Mouse (Mus musculus): Measurements from ENCODE around the gene Tmem179b. TPM values are rescaled to one million over a fixed set of nuclear protein-coding genes. Genes with fewer than 3 reads are reported as not detected.

Tmem179b gene
- polyA plus RNA-seq, 1 experiment from 2014 or later = 32.4 TPM

GRCm38 (mm10) chr19:8817001-8817400 is 42.7 kb upstream of the Tmem179b start:
- 33% methylated on average over 3 of the region's 3 CpGs for WGBS
- no peak for ATAC-seq (ENCODE audit: low FRiP score, low TSS enrichment)
- H3K4me1 ChIP-seq (ENCODE audit: control insufficient read depth, insufficient read depth, low read length) = peaks cover 29% of the 10 kb centered on the region
- no peak for DNase-seq
- no peaks in the 10 kb centered on the region for H3K9me3 ChIP-seq (ENCODE audit: control insufficient read depth, low read length)
- peak overlapping the region; percentile 79 for H3K4me2 ChIP-seq (ENCODE audit: low read length)
- peaks cover 44% of the 10 kb centered on the region for H3K36me3 ChIP-seq (ENCODE audit: control insufficient read depth, insufficient read depth, low read length)
- H3K27ac ChIP-seq (replicated peaks; ENCODE audit: low read depth, low read length) = no peak overlapping the region
- peak overlapping the region; percentile 34; the same call in 1 of the 2 replicates for H3K9ac ChIP-seq (replicated peaks; ENCODE audit: low read length)
- no peaks in the 10 kb centered on the region for H3K27me3 ChIP-seq (ENCODE audit: control insufficient read depth, insufficient read depth, low read length)
- H3K4me3 ChIP-seq (replicated peaks; ENCODE audit: low read depth, low read length) = 0 out of 2 replicates have a peak overlapping the region, but pooled peaks have one; percentile 10

GRCm38 (mm10) chr19:8815812-8816211 is 41.5 kb upstream of the Tmem179b start:
- Histone ChIP-seq H3K27ac (replicated peaks; ENCODE audit: low read depth, low read length) (no peak overlapping the region), H3K9me3 (ENCODE audit: control insufficient read depth, low read length) (no peaks in the 10 kb centered on the region), H3K4me1 (ENCODE audit: control insufficient read depth, insufficient read depth, low read length) (peaks cover 20% of the 10 kb centered on the region), H3K4me2 (ENCODE audit: low read length) (no peak overlapping the region), H3K4me3 (replicated peaks; ENCODE audit: low read depth, low read length) (no peak overlapping the region), H3K27me3 (ENCODE audit: control insufficient read depth, insufficient read depth, low read length) (no peaks in the 10 kb centered on the region), H3K9ac (replicated peaks; ENCODE audit: low read length) (0 out of 2 replicates have a peak overlapping the region, but pooled peaks have one; percentile 4), H3K36me3 (ENCODE audit: control insufficient read depth, insufficient read depth, low read length) (peaks cover 53% of the 10 kb centered on the region)
- no peak for DNase-seq
- WGBS = 81% methylated on average over 11 of the region's 11 CpGs
- no peak for ATAC-seq (ENCODE audit: low FRiP score, low TSS enrichment)

GRCm38 (mm10) chr19:8806810-8807209 is 32.5 kb upstream of the Tmem179b start:
- peaks cover 64% of the 10 kb centered on the region for H3K36me3 ChIP-seq (ENCODE audit: control insufficient read depth, insufficient read depth, low read length)
- H3K27ac ChIP-seq (replicated peaks; ENCODE audit: low read depth, low read length) = no peak overlapping the region
- H3K4me2 ChIP-seq (ENCODE audit: low read length) = no peak overlapping the region
- H3K9ac ChIP-seq (replicated peaks; ENCODE audit: low read length) = no peak overlapping the region
- no peak overlapping the region for H3K4me3 ChIP-seq (replicated peaks; ENCODE audit: low read depth, low read length)
- DNase-seq (no peak), ATAC-seq (ENCODE audit: low FRiP score, low TSS enrichment) (no peak)
- H3K27me3 ChIP-seq (ENCODE audit: control insufficient read depth, insufficient read depth, low read length) = no peaks in the 10 kb centered on the region
- 95% methylated on average over 5 of the region's 5 CpGs for WGBS
- H3K9me3 ChIP-seq (ENCODE audit: control insufficient read depth, low read length) = no peaks in the 10 kb centered on the region
- H3K4me1 ChIP-seq (ENCODE audit: control insufficient read depth, insufficient read depth, low read length) = peaks cover 6% of the 10 kb centered on the region; the same call in 1 of the 2 replicates

DNA sequence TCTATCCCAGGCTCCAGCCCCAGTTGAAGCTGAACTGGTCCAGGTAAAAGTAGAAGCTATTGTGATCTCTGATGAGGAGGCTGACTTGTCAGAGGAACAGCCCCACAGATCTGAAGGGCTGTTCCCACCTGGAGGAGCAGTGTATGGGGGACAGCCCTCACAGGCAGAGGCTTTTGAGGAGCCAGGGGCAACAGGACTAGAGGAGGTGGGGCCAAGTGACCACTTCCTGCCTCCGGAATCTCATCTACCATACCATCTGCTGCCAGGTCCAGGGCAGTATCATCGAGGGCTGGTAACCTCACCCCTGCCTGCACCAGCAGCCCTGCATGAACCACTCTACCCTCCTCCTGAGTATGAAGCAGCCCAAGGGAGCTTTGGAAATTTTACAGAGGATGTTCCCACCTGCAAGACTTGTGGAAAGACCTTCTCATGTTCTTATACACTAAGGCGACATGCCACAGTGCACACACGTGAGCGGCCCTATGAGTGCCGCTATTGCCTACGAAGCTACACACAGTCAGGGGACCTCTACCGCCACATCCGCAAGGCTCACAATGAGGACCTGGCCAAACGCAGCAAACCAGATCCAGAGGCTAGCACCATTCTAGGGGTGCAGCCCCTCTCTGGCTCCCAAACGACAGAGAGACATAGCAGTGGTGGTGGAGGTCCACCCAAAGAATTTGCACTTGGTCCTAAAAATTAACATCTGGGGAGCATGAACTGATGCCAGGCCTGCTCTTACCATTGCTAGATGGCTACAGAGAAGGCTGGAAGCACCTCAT is 29.8 kb upstream of the Tmem179b start:
- ATAC-seq (ENCODE audit: low FRiP score, low TSS enrichment) (no peak), DNase-seq (no peak)
- Histone ChIP-seq H3K9me3 (ENCODE audit: control insufficient read depth, low read length) (no peaks in the 10 kb centered on the region), H3K9ac (replicated peaks; ENCODE audit: low read length) (no peak overlapping the region), H3K27me3 (ENCODE audit: control insufficient read depth, insufficient read depth, low read length) (no peaks in the 10 kb centered on the region), H3K4me2 (ENCODE audit: low read length) (no peak overlapping the region), H3K36me3 (ENCODE audit: control insufficient read depth, insufficient read depth, low read length) (peaks cover 43% of the 10 kb centered on the region), H3K27ac (replicated peaks; ENCODE audit: low read depth, low read length) (no peak overlapping the region), H3K4me1 (ENCODE audit: control insufficient read depth, insufficient read depth, low read length) (peaks cover 9% of the 10 kb centered on the region; the same call in 1 of the 2 replicates), H3K4me3 (replicated peaks; ENCODE audit: low read depth, low read length) (no peak overlapping the region)
- 94% methylated on average over 11 of the region's 11 CpGs for WGBS

GRCm38 (mm10) chr19:8803204-8803780 is 29.0 kb upstream of the Tmem179b start:
- peak overlapping the region; percentile 71 for H3K4me2 ChIP-seq (ENCODE audit: low read length)
- peak overlapping the region; percentile 85 for H3K27ac ChIP-seq (replicated peaks; ENCODE audit: low read depth, low read length)
- H3K36me3 ChIP-seq (ENCODE audit: control insufficient read depth, insufficient read depth, low read length) = peaks cover 37% of the 10 kb centered on the region
- H3K4me1 ChIP-seq (ENCODE audit: control insufficient read depth, insufficient read depth, low read length) = peaks cover 9% of the 10 kb centered on the region; the same call in 1 of the 2 replicates
- H3K27me3 ChIP-seq (ENCODE audit: control insufficient read depth, insufficient read depth, low read length) = no peaks in the 10 kb centered on the region
- no peak for DNase-seq
- no peak for ATAC-seq (ENCODE audit: low FRiP score, low TSS enrichment)
- WGBS = 87% methylated on average over 9 of the region's 9 CpGs
- H3K9me3 ChIP-seq (ENCODE audit: control insufficient read depth, low read length) = no peaks in the 10 kb centered on the region
- H3K9ac ChIP-seq (replicated peaks; ENCODE audit: low read length) = peak overlapping the region; percentile 52; the same call in 1 of the 2 replicates
- H3K4me3 ChIP-seq (replicated peaks; ENCODE audit: low read depth, low read length) = peak overlapping the region; percentile 53; the same call in 1 of the 2 replicates

DNA sequence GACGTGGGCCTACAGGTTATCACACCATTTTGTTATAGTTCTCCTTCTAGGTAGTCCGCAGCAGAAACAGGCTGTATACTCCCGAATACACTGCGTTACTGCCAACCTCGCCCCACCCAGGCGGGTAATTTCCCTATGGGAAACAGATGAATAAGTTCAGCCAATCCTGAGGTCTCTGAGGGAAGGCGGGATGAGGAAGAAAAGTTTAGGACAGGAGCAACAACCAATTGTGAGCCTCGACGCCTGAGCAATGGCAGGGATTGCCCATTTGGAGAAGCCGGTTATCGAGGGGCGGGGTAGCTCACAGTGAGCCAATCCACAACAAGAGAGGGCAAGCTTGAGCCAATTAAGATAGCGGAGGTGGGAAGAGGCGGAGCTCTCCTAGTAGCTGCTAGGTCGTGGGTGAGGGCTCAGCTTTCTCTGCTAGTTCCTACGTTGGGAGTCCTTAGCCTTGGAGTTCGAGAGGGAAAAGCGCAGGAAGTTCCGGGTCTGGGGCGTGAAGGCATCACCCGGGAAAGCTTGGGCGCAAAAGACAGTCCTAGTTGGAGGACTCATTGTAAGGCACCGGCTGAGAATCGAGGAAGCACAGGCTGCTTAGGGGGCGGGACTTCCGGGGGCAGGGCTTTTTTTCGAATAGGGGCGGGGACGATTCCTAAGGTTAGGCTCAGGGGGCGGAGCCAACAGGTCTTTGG is 28.0 kb upstream of the Tmem179b start, which contains the start of gene Zbtb3:
Zbtb3 (plus strand) TSS at position 426 of the 692 bp plus-strand sequence.
- under 1% methylated on average over 30 of the region's 30 CpGs for WGBS
- no peaks in the 10 kb centered on the region for H3K9me3 ChIP-seq (ENCODE audit: control insufficient read depth, low read length)
- H3K4me2 ChIP-seq (ENCODE audit: low read length) = peak within 1 kb of the TSS; percentile 71
- peak within 1 kb of the TSS; percentile 85 for H3K27ac ChIP-seq (replicated peaks; ENCODE audit: low read depth, low read length)
- peak within 1 kb of the TSS; percentile 52 for H3K9ac ChIP-seq (replicated peaks; ENCODE audit: low read length)
- ATAC-seq (ENCODE audit: low FRiP score, low TSS enrichment) (peak; percentile 98), DNase-seq (peak; percentile 97)
- peaks cover 16% of the 10 kb centered on the region for H3K4me1 ChIP-seq (ENCODE audit: control insufficient read depth, insufficient read depth, low read length)
- peaks cover 27% of the 10 kb centered on the region; the same call in 1 of the 2 replicates for H3K36me3 ChIP-seq (ENCODE audit: control insufficient read depth, insufficient read depth, low read length)
- no peaks in the 10 kb centered on the region for H3K27me3 ChIP-seq (ENCODE audit: control insufficient read depth, insufficient read depth, low read length)
- peak within 1 kb of the TSS; percentile 53 for H3K4me3 ChIP-seq (replicated peaks; ENCODE audit: low read depth, low read length)

- Histone ChIP-seq H3K4me1 (ENCODE audit: control insufficient read depth, insufficient read depth, low read length) (peaks cover 18% of the 10 kb centered on the region), H3K36me3 (ENCODE audit: control insufficient read depth, insufficient read depth, low read length) (peaks cover 17% of the 10 kb centered on the region), H3K27ac (replicated peaks; ENCODE audit: low read depth, low read length) (no peak overlapping the region), H3K9me3 (ENCODE audit: control insufficient read depth, low read length) (no peaks in the 10 kb centered on the region), H3K4me3 (replicated peaks; ENCODE audit: low read depth, low read length) (peak overlapping the region; percentile 78; the same call in 1 of the 2 replicates), H3K9ac (replicated peaks; ENCODE audit: low read length) (no peak overlapping the region), H3K27me3 (ENCODE audit: control insufficient read depth, insufficient read depth, low read length) (no peaks in the 10 kb centered on the region), H3K4me2 (ENCODE audit: low read length) (peak overlapping the region; percentile 92)
- no peak for ATAC-seq (ENCODE audit: low FRiP score, low TSS enrichment)
- no peak for DNase-seq
Observed at GRCm38 (mm10) chr19:8798947-8799315, 24.7 kb upstream of the Tmem179b start.

DNA sequence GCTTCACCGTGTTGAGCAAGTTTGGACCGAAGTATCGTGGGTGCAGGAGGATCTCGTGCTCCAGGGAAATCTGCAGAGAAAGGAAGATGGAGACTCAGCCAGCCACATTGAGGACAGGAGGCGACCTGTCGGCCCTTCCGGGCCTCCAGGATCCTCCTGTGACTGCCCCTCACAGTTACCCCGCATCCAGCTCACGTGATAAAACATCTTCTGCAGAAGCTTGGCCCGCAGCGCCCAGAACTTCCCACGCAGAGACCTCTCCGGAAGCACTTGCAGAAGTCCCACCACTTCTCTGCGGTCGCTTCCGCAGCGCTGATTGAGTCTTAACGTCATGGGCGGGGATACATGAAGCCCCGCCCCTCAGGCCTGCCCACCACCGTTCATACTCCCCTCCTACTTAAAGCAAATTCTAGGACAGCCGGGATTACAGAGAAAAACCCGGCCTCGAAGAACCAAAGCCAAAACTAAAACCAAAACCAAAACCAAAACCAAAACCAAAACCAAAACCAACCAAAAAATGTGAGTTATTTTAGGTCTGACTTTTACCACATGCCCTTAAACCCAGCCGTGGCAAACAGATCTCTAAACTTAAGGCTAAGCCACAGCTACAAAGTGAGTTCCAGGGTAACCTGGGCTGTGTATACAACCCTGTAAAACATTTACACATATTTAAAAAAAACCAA is 24.1 kb upstream of the Tmem179b start, which contains the start of gene Polr2g:
Polr2g (minus strand) TSS at position 314 of the 683 bp plus-strand sequence.
- peak within 1 kb of the TSS; percentile 69 for H3K9ac ChIP-seq (replicated peaks; ENCODE audit: low read length)
- peak; percentile 94 for DNase-seq
- ATAC-seq (ENCODE audit: low FRiP score, low TSS enrichment) = peak; percentile 73
- H3K9me3 ChIP-seq (ENCODE audit: control insufficient read depth, low read length) = no peaks in the 10 kb centered on the region
- peaks cover 18% of the 10 kb centered on the region for H3K4me1 ChIP-seq (ENCODE audit: control insufficient read depth, insufficient read depth, low read length)
- H3K36me3 ChIP-seq (ENCODE audit: control insufficient read depth, insufficient read depth, low read length) = peaks cover 22% of the 10 kb centered on the region
- H3K4me3 ChIP-seq (replicated peaks; ENCODE audit: low read depth, low read length) = peak within 1 kb of the TSS; percentile 78
- 1% methylated on average over 25 of the region's 25 CpGs for WGBS
- H3K27ac ChIP-seq (replicated peaks; ENCODE audit: low read depth, low read length) = peak within 1 kb of the TSS; percentile 45; the same call in 1 of the 2 replicates
- H3K4me2 ChIP-seq (ENCODE audit: low read length) = peak within 1 kb of the TSS; percentile 92
- H3K27me3 ChIP-seq (ENCODE audit: control insufficient read depth, insufficient read depth, low read length) = no peaks in the 10 kb centered on the region
